ENCODE assay signal across 8 mouse cellular contexts in genomic region chr1:181921580-181922494, GRCm38 (mm10).
DNase-seq lines count a peak whose midpoint lies in the region; ATAC-seq and TF ChIP-seq lines count a peak whose summit lies in the region.
"Had no signal": no experiment of that assay in that cellular context is flagged by ENCODE, and none has a peak within 500 bp of the region (broad histone marks: within the 10 kb centered on the region; RNA-seq: fewer than 3 reads in every experiment).

No protein-coding gene starts in this region.

- peak overlapping the region; percentile 8; the same call in 1 of the 2 replicates for H3K4me3 ChIP-seq in lung, embryonic 15.5 days
- H3K4me3 ChIP-seq in lung, adult 2 months (replicated peaks; ENCODE audit: extremely low read depth, low read depth, low read length) = no peak overlapping the region
- peak overlapping the region; percentile 44 for H3K4me3 ChIP-seq in heart, embryonic 13.5 days
- no peak overlapping the region for H3K4me3 ChIP-seq in midbrain, embryonic 12.5 days
- H3K4me3 ChIP-seq: embryonic facial prominence, embryonic 15.5 days had no signal

- no peak overlapping the region for H3K9ac ChIP-seq in lung, embryonic 15.5 days
- H3K9ac ChIP-seq in heart, embryonic 13.5 days = peak overlapping the region; percentile 71
- H3K9ac ChIP-seq in midbrain, embryonic 12.5 days (replicated peaks) = no peak overlapping the region
- H3K9ac ChIP-seq: embryonic facial prominence, embryonic 15.5 days had no signal

- H3K4me1 ChIP-seq in lung, embryonic 15.5 days = no peaks in the 10 kb centered on the region
- no peaks in the 10 kb centered on the region for H3K4me1 ChIP-seq in lung, adult 2 months (ENCODE audit: control insufficient read depth, insufficient read depth, low read length)
- peaks cover 14% of the 10 kb centered on the region for H3K4me1 ChIP-seq in heart, embryonic 13.5 days
- H3K4me1 ChIP-seq in midbrain, embryonic 12.5 days = no peaks in the 10 kb centered on the region
- H3K4me1 ChIP-seq: embryonic facial prominence, embryonic 15.5 days had no signal

- DNase-seq in lung, adult 2 months = no peak
- DNase-seq in brain, adult 2 months (ENCODE audit: low read depth, low spot score) = peak; percentile 62
- DNase-seq in left cerebral cortex, postnatal 36 days (ENCODE audit: low spot score in 2 of 2) = peak; percentile 26 to 34
- peak; percentile 11 for DNase-seq in thymus, postnatal 25 days

- H3K36me3 ChIP-seq in lung, embryonic 15.5 days = peaks cover 3% of the 10 kb centered on the region; the same call in 1 of the 2 replicates
- peaks cover 40% of the 10 kb centered on the region for H3K36me3 ChIP-seq in heart, embryonic 13.5 days
- peaks cover 35% of the 10 kb centered on the region for H3K36me3 ChIP-seq in midbrain, embryonic 12.5 days

- H3K9me3 ChIP-seq in lung, embryonic 15.5 days = no peaks in the 10 kb centered on the region
- H3K9me3 ChIP-seq in heart, embryonic 13.5 days = no peaks in the 10 kb centered on the region
- H3K9me3 ChIP-seq in midbrain, embryonic 12.5 days = no peaks in the 10 kb centered on the region
- H3K9me3 ChIP-seq: embryonic facial prominence, embryonic 15.5 days had no signal

- no peak overlapping the region for H3K27ac ChIP-seq in lung, embryonic 15.5 days
- H3K27ac ChIP-seq in heart, embryonic 13.5 days (replicated peaks) = peak overlapping the region; percentile 28; the same call in 1 of the 2 replicates
- no peak overlapping the region for H3K27ac ChIP-seq in midbrain, embryonic 12.5 days (replicated peaks)
- H3K27ac ChIP-seq: embryonic facial prominence, embryonic 15.5 days had no signal

- WGBS in lung, embryonic 15.5 days = 64% methylated on average over 37 of the region's 37 CpGs
- WGBS in lung, adult 2 months = 69% methylated on average over 33 of the region's 37 CpGs
- 46% methylated on average over 37 of the region's 37 CpGs for WGBS in heart, embryonic 13.5 days
- WGBS in midbrain, embryonic 12.5 days = 81% methylated on average over 33 of the region's 37 CpGs

- H3K4me2 ChIP-seq in lung, embryonic 15.5 days = peak overlapping the region; percentile 33; the same call in 1 of the 2 replicates
- H3K4me2 ChIP-seq in heart, embryonic 13.5 days = peak overlapping the region; percentile 67
- 0 out of 2 replicates have a peak overlapping the region, but pooled peaks have one; percentile 7 for H3K4me2 ChIP-seq in midbrain, embryonic 12.5 days (replicated peaks)
- H3K4me2 ChIP-seq: embryonic facial prominence, embryonic 15.5 days had no signal

- TF ChIP-seq CTCF in lung, adult 2 months (IDR thresholded peaks at IDR 0.05; ENCODE audit: insufficient read depth, low read length) = no peak

- ATAC-seq in lung, embryonic 15.5 days (ENCODE audit: borderline replicate concordance, extremely low read depth, low FRiP score, low TSS enrichment) = peak; percentile 39; the same call in 1 of the 2 replicates
- ATAC-seq in heart, embryonic 13.5 days (ENCODE audit: extremely low read depth, insufficient number of reproducible peaks, low FRiP score, low TSS enrichment) = no peak
- no peak for ATAC-seq in midbrain, embryonic 12.5 days (ENCODE audit: low FRiP score, low read depth)

- no peak for TF ChIP-seq POLR2A in lung, adult 2 months (IDR thresholded peaks at IDR 0.05; ENCODE audit: borderline replicate concordance, extremely low read depth, low read depth, low read length)

- H3K27me3 ChIP-seq in lung, embryonic 15.5 days = no peaks in the 10 kb centered on the region
- H3K27me3 ChIP-seq in heart, embryonic 13.5 days (replicated peaks) = no peaks in the 10 kb centered on the region
- no peaks in the 10 kb centered on the region for H3K27me3 ChIP-seq in midbrain, embryonic 12.5 days
- H3K27me3 ChIP-seq: embryonic facial prominence, embryonic 15.5 days had no signal

- intact Hi-C loops in left cerebral cortex, postnatal 36 days (cut with DNase I) = loop anchor here (10.0 kb wide), 1 partner anchor 93 kb away; the partner anchor contains the start of gene Enah

Comparison
In these comparisons a context has a peak if more than half of its experiments do, and no peak if none do; other contexts are left out.
1. H3K4me3 ChIP-seq: peak in lung, embryonic 15.5 days (single experiment) and heart, embryonic 13.5 days (single experiment); none in lung, adult 2 months (single experiment) and midbrain, embryonic 12.5 days (single experiment).
2. H3K4me2 ChIP-seq: peak in every context shown above with its lines; median percentile 67 in heart, embryonic 13.5 days; 33 in lung, embryonic 15.5 days; 7 in midbrain, embryonic 12.5 days.